Mouse (Mus musculus) limb, embryonic 13.5 days (tissue): ENCODE results near the gene Rcan3. TPM values are rescaled to one million over a fixed set of nuclear protein-coding genes. Genes with fewer than 3 reads are reported as not detected.

Source experiments
- ATAC-seq: fragments of 200-750 bp; cut with Nextera tagmentation; 2 replicates; pipeline ENCODE4 v1.8.0; 2017; ENCODE audit warnings: low read depth, moderate number of reproducible peaks, moderate TSS enrichment; ENCODE audit not compliant: low FRiP score
- H3K27ac ChIP-seq: fragments of 300-500 bp; sonication (generic); 2 replicates; pipeline ENCODE4 v1.5.1; 2015; ENCODE audit warnings: inconsistent platforms, mild to moderate bottlenecking, moderate library complexity
- H3K27me3 ChIP-seq: fragments of 300-500 bp; sonication (generic); 2 replicates; pipeline ENCODE4 v1.6.1; 2015; ENCODE audit warnings: mild to moderate bottlenecking, inconsistent platforms
- H3K36me3 ChIP-seq: fragments of 300-500 bp; sonication (generic); 2 replicates; pipeline ENCODE4 v1.6.1; 2015; ENCODE audit warnings: inconsistent platforms, mild to moderate bottlenecking, moderate library complexity
- H3K4me1 ChIP-seq: fragments of 300-500 bp; sonication (generic); 2 replicates; pipeline ENCODE4 v1.6.1; 2015; ENCODE audit warnings: inconsistent platforms
- H3K4me2 ChIP-seq: fragments of 300-500 bp; sonication (generic); replicated peaks from 2 replicates; pipeline ENCODE4 v1.6.1; 2015; ENCODE audit warnings: inconsistent platforms, mild to moderate bottlenecking, moderate library complexity
- H3K4me3 ChIP-seq: fragments of 300-500 bp; sonication (generic); 2 replicates; pipeline ENCODE4 v1.5.1; 2015; ENCODE audit warnings: moderate library complexity, mild to moderate bottlenecking, inconsistent platforms
- H3K9ac ChIP-seq: fragments of 300-500 bp; sonication (generic); 2 replicates; pipeline ENCODE4 v1.6.1; 2015; ENCODE audit warnings: mild to moderate bottlenecking, inconsistent platforms
- H3K9me3 ChIP-seq: fragments of 300-500 bp; sonication (generic); 2 replicates; pipeline ENCODE4 v1.6.1; 2016; ENCODE audit warnings: inconsistent platforms
- WGBS: fragments of 180-500 bp; shearing (Covaris S2); methylation state at CpG from one replicate; pipeline ENCODE4 v1.1.7; 2015; 5-methylcytosine and 5-hydroxymethylcytosine counted together
- polyA plus RNA-seq: library from polyadenylated mRNA; unstranded; fragments of >200 nt; fragmentation: Nextera tagmentation; extraction: Ambion mirVana; gene quantifications from 2 replicates; pipeline ENCODE4 v1.2.1, GENCODE M21; 2015

Gene Rcan3
- 13.5 and 15.6 TPM in 2 replicates for polyA plus RNA-seq

DNA sequence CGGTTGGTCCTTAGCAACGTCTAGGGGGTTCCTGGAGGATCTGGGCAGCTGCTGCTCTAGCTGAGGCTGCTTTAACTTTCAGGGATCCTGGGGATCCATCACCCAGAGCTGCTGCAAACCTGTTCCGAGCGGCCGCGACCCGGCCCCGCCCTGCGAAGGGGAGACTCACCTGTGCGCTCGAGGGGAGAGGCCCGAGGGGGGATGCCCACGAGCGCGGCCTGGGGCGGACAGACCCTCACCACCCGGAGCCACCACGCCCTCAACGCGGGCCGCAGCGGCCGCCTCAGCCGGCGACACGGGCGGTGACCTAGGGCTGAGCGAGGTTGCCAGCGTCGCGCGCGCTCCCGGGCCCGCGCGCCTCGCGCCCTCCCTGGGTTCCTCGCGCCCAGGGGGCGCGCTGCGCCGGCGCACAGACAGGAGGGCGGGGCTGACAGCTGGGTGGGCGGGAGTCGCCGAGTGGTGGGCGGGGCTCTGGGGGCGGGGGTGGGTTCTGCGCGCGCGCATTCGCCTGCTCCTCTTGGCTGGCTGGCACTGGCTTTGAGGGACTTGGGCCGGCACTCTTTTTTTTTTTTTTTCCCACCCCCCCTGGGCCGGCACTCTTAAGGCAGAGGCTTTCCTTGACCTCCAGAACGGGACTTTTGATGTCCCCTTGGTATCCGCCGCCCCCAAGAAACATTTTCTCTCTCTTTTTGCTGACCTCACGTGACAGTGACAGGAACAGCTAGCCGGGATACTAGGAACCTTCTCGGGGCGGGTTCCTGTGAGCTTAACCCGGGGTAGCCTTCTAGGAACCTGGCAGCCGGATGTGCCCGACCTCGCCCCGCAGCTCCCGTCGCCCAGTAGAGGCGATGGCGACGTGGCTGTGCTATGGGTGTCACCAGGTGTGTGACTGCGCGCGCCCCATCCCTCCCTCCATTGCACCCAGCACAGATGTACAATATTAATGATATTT, at the start of gene Rcan3:
Rcan3 (minus strand) TSS at position 411 of the 952 bp plus-strand sequence.
- Histone ChIP-seq H3K9ac (peak within 1 kb of the TSS; percentile 85), H3K27ac (no peak within 1 kb of the TSS), H3K4me3 (peak within 1 kb of the TSS; percentile 76), H3K4me1 (peaks cover 10% of the 10 kb centered on the region), H3K36me3 (no peaks in the 10 kb centered on the region), H3K27me3 (no peaks in the 10 kb centered on the region), H3K9me3 (no peaks in the 10 kb centered on the region), H3K4me2 (peak within 1 kb of the TSS; percentile 94)
- ATAC-seq, result peak; percentile 80
- under 1% methylated on average over 77 of the region's 79 CpGs for WGBS

DNA sequence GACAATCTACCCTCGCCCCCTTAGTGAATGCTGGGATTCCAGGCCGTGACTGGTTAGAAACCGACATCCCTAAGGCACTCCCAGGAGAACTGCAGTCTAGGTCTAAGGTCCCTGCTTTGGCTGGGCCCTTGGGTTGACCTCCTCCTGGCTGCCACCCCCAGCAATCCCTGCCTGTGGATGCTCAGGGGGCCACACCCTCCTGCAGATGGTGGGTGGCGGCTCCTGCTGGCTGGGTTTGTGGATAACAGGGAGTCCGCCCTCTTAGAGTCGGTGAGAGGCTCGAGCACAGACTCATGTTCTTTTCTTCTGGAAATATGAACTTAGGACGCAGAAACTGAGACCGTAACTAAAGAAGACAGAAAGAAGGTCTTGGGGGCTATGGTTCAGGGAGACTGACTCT, 46.7 kb upstream of the Rcan3 start:
- H3K9me3 ChIP-seq, result no peaks in the 10 kb centered on the region
- H3K4me1 ChIP-seq, result no peaks in the 10 kb centered on the region
- H3K36me3 ChIP-seq, result peaks cover 3% of the 10 kb centered on the region; the same call in 1 of the 2 replicates
- no peak overlapping the region for H3K4me2 ChIP-seq
- H3K27ac ChIP-seq, result no peak overlapping the region
- H3K9ac ChIP-seq, result no peak overlapping the region
- WGBS, result 75% methylated on average over 9 of the region's 9 CpGs
- no peak for ATAC-seq
- no peak overlapping the region for H3K4me3 ChIP-seq
- no peaks in the 10 kb centered on the region for H3K27me3 ChIP-seq

DNA sequence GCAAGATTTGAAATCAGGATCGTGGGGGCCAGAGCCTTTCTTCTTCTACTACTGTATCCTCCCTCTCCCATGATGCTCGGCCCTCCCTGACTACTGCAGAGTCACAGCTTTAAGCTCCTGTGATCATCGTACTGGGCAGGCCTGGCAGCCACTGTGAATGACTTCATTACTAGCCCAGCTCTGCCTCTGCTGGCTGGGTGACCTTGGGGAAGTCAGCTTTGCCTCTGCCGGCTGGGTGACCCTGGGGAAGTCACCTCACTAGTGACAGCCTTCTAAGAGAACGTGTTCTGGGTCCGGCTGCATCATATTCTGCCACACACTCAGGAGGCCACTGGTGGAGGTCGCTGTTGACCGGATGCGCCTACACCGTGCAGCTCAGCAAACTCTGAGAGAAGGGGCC, 44.2 kb upstream of the Rcan3 start:
- Histone ChIP-seq H3K4me3 (no peak overlapping the region), H3K9ac (no peak overlapping the region), H3K4me2 (no peak overlapping the region), H3K27ac (no peak overlapping the region), H3K4me1 (no peaks in the 10 kb centered on the region), H3K27me3 (no peaks in the 10 kb centered on the region), H3K9me3 (no peaks in the 10 kb centered on the region), H3K36me3 (peaks cover 3% of the 10 kb centered on the region; the same call in 1 of the 2 replicates)
- 82% methylated on average over 10 of the region's 10 CpGs for WGBS
- ATAC-seq, result no peak

DNA sequence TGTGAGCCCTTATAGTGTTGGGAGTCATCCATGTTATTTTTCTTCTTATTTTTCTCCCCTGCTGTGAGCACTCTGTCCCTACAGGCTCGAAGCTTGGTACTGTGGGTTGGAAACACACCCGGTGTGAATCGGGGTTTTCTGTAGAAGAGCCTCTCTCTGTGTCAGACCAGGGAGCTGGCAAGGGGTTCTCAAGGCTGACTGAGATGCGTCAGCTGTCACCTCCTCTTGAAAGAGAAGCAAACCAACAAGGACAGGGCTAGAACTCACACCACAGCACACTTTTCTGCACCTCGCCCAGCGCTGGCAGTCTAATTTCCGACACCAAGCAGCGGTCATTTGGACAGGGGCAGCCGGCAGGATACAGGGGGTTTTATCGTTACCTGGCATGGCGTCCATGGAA, 29.8 kb upstream of the Rcan3 start:
- 92% methylated on average over 11 of the region's 11 CpGs for WGBS
- peaks cover 16% of the 10 kb centered on the region; the same call in 1 of the 2 replicates for H3K36me3 ChIP-seq
- no peak overlapping the region for H3K27ac ChIP-seq
- no peak overlapping the region for H3K9ac ChIP-seq
- ATAC-seq, result no peak
- H3K9me3 ChIP-seq, result no peaks in the 10 kb centered on the region
- no peak overlapping the region for H3K4me3 ChIP-seq
- no peaks in the 10 kb centered on the region for H3K27me3 ChIP-seq
- no peaks in the 10 kb centered on the region for H3K4me1 ChIP-seq
- no peak overlapping the region for H3K4me2 ChIP-seq

- Histone ChIP-seq H3K4me3 (no peak overlapping the region), H3K4me2 (no peak overlapping the region), H3K4me1 (peaks cover 28% of the 10 kb centered on the region), H3K9me3 (no peaks in the 10 kb centered on the region), H3K36me3 (no peaks in the 10 kb centered on the region), H3K27me3 (no peaks in the 10 kb centered on the region), H3K9ac (peak overlapping the region; percentile 25; the same call in 1 of the 2 replicates), H3K27ac (peak overlapping the region; percentile 6; the same call in 1 of the 2 replicates)
- WGBS, result 29% methylated on average over 12 of the region's 12 CpGs
- ATAC-seq, result peak; percentile 48; the same call in 1 of the 2 replicates
These were observed 19.9 kb upstream of the Rcan3 start for GRCm38 (mm10) chr4:135453572-135453971.

GRCm38 (mm10) chr4:135453164-135453563, 19.5 kb upstream of the Rcan3 start:
- Histone ChIP-seq H3K4me2 (no peak overlapping the region), H3K9me3 (no peaks in the 10 kb centered on the region), H3K27ac (no peak overlapping the region), H3K4me1 (peaks cover 28% of the 10 kb centered on the region), H3K4me3 (no peak overlapping the region), H3K36me3 (no peaks in the 10 kb centered on the region), H3K27me3 (no peaks in the 10 kb centered on the region), H3K9ac (no peak overlapping the region)
- ATAC-seq, result no peak
- 34% methylated on average over 6 of the region's 6 CpGs for WGBS

- Histone ChIP-seq H3K9ac (no peak overlapping the region), H3K9me3 (no peaks in the 10 kb centered on the region), H3K36me3 (no peaks in the 10 kb centered on the region), H3K4me2 (peak overlapping the region; percentile 34), H3K27me3 (no peaks in the 10 kb centered on the region), H3K4me1 (peaks cover 28% of the 10 kb centered on the region), H3K27ac (no peak overlapping the region), H3K4me3 (no peak overlapping the region)
- ATAC-seq, result no peak
- WGBS, result 43% methylated on average over 18 of the region's 18 CpGs
These were observed 17.8 kb upstream of the Rcan3 start for GRCm38 (mm10) chr4:135451360-135452015.

DNA sequence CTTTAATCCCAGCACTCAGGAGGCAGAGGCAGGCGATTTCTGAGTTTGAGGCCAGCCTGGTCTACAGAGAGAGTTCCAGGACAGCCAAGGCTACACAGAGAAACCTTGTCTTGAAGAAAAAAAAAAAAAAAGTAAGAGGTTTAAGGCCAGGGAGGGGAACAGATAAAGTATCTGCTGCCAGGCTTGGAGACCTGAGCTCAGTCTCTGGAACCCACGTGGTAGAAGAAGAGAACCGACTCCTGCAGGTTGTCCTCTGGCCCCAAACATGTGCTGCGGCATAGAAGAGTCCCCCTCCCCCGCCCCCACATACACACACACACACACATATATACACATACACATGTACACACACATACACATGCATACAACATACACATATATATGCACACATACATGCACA, 8.8 kb upstream of the Rcan3 start:
- WGBS, result 74% methylated on average over 5 of the region's 5 CpGs
- peaks cover 6% of the 10 kb centered on the region; the same call in 1 of the 2 replicates for H3K4me1 ChIP-seq
- H3K36me3 ChIP-seq, result no peaks in the 10 kb centered on the region
- no peak overlapping the region for H3K9ac ChIP-seq
- ATAC-seq, result no peak
- H3K9me3 ChIP-seq, result no peaks in the 10 kb centered on the region
- no peaks in the 10 kb centered on the region for H3K27me3 ChIP-seq
- no peak overlapping the region for H3K4me2 ChIP-seq
- no peak overlapping the region for H3K4me3 ChIP-seq
- H3K27ac ChIP-seq, result no peak overlapping the region

GRCm38 (mm10) chr4:135439904-135440522, 6.4 kb upstream of the Rcan3 start:
- ATAC-seq, result no peak
- Histone ChIP-seq H3K27ac (no peak overlapping the region), H3K4me3 (no peak overlapping the region), H3K4me1 (peaks cover 6% of the 10 kb centered on the region; the same call in 1 of the 2 replicates), H3K9ac (no peak overlapping the region), H3K27me3 (no peaks in the 10 kb centered on the region), H3K36me3 (no peaks in the 10 kb centered on the region), H3K4me2 (no peak overlapping the region), H3K9me3 (no peaks in the 10 kb centered on the region)
- 64% methylated on average over 9 of the region's 9 CpGs for WGBS

DNA sequence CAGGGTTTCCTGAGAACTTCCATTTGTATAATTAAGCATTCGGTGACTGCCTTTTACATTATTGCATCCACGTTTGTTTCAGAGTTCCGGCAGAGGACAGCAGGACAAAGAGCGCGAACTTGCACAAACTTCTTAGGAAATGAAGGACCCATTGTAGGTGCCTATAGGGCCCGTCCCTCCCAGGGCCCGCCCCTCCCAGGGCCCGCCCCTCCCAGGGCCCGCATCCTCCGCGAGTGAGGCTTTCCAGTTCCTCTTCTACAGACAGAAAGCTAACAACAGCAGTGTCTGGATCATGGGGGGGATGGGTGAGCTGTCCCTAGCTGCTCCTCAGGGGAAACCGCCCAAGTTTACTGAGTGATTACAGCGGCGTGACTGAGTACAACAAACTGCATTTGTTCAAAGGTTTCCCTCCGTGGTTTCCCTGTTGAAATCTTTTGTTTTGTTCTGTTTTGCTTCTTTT, 5.6 kb upstream of the Rcan3 start:
- no peaks in the 10 kb centered on the region for H3K27me3 ChIP-seq
- H3K4me3 ChIP-seq, result peak overlapping the region; percentile 25; the same call in 1 of the 2 replicates
- H3K4me2 ChIP-seq, result peak overlapping the region; percentile 56
- no peak overlapping the region for H3K27ac ChIP-seq
- peaks cover 11% of the 10 kb centered on the region; the same call in 1 of the 2 replicates for H3K4me1 ChIP-seq
- WGBS, result 6% methylated on average over 15 of the region's 15 CpGs
- no peaks in the 10 kb centered on the region for H3K9me3 ChIP-seq
- no peaks in the 10 kb centered on the region for H3K36me3 ChIP-seq
- H3K9ac ChIP-seq, result peak overlapping the region; percentile 60
- ATAC-seq, result peak; percentile 69; the same call in 1 of the 2 replicates

DNA sequence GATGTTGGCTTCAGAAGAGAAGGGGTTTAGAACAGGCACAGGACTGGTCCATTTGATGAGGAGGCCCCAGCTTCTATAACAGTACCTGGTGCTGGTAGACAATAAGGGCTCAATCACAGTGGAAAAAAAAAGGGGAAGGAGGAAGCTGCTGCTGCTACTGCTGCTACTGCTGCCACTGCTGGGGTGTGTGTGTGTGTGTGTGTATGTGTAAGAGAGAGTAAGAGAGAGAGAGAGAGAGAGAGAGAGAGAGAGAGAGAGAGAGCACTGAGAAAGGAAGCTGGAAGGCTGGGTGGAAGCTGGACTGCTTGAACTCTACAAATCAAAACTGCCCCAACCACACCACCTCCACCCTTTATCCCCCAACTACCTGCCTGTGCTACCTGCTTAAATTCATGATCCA, 4.3 kb upstream of the Rcan3 start:
- Histone ChIP-seq H3K9me3 (no peaks in the 10 kb centered on the region), H3K4me2 (no peak overlapping the region), H3K27me3 (no peaks in the 10 kb centered on the region), H3K9ac (no peak overlapping the region), H3K4me1 (peaks cover 15% of the 10 kb centered on the region), H3K36me3 (no peaks in the 10 kb centered on the region), H3K27ac (no peak overlapping the region), H3K4me3 (no peak overlapping the region)
- ATAC-seq, result no peak

DNA sequence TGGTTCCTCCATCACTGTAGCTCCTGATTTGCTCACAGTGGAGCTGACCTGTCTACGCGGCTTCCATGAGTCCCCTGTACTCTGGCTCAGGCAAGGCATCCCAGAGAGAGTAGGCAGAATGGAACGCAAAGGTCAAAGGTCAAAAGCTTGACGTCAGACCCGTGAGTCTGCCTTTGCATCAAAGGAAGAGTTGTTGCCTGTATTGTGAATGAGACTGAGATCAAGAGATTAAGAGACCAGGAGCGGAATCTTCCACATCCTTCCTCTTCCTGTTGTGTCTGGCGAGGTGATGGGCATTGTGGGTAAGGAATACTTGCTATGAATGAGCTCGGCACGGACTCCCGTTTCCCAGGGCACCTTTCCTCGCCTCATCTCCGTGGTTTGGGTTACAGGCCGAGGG, 2.6 kb upstream of the Rcan3 start:
- WGBS, result 64% methylated on average over 13 of the region's 13 CpGs
- Histone ChIP-seq H3K27me3 (no peaks in the 10 kb centered on the region), H3K9me3 (no peaks in the 10 kb centered on the region), H3K27ac (no peak overlapping the region), H3K36me3 (no peaks in the 10 kb centered on the region), H3K4me2 (no peak overlapping the region), H3K4me3 (no peak overlapping the region), H3K9ac (no peak overlapping the region), H3K4me1 (peaks cover 16% of the 10 kb centered on the region)
- no peak for ATAC-seq
